Mouse (Mus musculus) left cerebral cortex, adult 9 months (tissue): ENCODE results near the gene Acot2.

Experiments
- DNase-seq, 2 experiments: peaks; one replicate each; pipeline ENCODE4 v3.0.0; 2022; ENCODE audit warnings: low spot score in 2 of 2

The Acot2 gene

DNA sequence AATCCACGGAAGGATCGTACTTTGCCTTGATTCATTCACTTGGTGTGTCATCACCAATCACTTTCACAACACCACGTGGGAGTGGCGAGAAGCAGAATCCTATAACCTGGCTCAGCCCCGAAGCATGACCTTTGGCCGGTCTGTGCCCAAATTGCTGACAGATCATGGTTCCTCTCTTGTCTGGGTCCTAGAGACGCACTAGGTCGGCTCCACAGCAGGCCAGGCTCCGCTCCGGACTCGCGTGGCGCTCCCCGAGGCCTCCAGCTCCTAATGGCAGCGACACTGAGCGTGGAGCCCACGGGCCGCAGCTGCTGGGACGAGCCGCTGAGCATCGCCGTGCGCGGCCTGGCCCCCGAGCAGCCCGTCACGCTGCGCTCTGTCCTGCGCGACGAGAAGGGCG lies 50.6 kb downstream of the Acot2 start, which contains the start of gene Acot4:
TSS of gene Acot4 (plus strand) at position 139 of the 400 bp plus-strand sequence.
- DNase-seq = peak in 1 of 2 experiments; percentile 17

DNA sequence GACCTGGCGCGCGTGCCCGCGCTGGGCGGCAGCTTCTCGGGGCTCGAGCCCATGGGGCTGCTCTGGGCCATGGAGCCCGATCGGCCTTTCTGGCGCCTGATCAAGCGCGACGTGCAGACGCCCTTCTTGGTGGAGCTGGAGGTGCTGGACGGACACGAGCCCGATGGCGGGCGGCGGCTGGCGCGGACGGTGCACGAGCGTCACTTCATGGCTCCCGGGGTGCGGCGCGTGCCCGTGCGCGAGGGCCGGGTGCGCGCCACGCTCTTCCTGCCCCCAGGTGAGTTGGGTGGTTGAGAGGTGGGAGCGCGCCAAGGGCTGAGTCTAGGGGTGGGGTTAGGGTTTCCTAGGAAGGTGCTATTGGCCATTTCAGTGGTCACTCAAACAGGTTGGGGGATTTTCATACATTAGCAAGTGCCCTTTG lies 51.0 kb downstream of the Acot2 start, which contains the start of gene Gm49366:
TSS of gene Gm49366 (plus strand) at position 245 of the 421 bp plus-strand sequence.
- peak in 1 of 2 experiments; percentile 34 for DNase-seq

DNA sequence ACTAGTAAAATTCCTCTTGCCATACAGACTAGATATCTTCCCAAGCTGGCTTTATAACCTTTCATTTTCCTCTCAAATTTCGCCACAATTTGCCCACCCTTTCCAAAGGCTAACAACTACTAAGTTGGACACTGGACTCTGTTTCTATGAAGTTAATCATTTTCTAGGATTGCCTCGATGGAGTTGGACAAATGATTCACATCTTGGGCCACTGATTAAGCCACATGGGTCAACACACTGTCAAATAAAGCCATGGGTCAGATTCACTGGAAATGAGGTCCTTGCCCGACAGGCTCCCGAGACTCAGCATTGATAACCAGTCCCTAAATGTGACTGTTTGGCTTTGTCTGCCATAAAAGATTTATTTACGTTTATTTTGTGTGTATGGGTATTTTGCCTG lies 54.6 kb downstream of the Acot2 start:
- DNase-seq = no peak
